ENCODE assay signal across 35 mouse cellular contexts in genomic region chr9:57989309-57989708, GRCm38 (mm10). TPM values are rescaled to one million over a fixed set of nuclear protein-coding genes. Genes with fewer than 3 reads are reported as not detected.
"Had no signal": no experiment of that assay in that cellular context is flagged by ENCODE, and none has a peak within 500 bp of the region (broad histone marks: within the 10 kb centered on the region; RNA-seq: fewer than 3 reads in every experiment).

No protein-coding gene starts in this region.

- ATAC-seq: hindbrain, embryonic 16.5 days; hindbrain, postnatal 0 days; inflammation-experienced regulatory T-cells, adult 6 months; intestine, embryonic 15.5 days; intestine, embryonic 16.5 days; intestine, postnatal 0 days had no signal

- H3K9ac ChIP-seq: heart, embryonic 13.5 days; heart, embryonic 15.5 days; hindbrain, embryonic 12.5 days; hindbrain, embryonic 13.5 days; hindbrain, embryonic 14.5 days; hindbrain, embryonic 15.5 days; intestine, embryonic 15.5 days; kidney, embryonic 15.5 days had no signal

- H3K36me3 ChIP-seq: heart, embryonic 13.5 days; heart, embryonic 15.5 days; hindbrain, embryonic 10.5 days; hindbrain, embryonic 12.5 days; hindbrain, embryonic 13.5 days; hindbrain, embryonic 15.5 days; intestine, embryonic 15.5 days; kidney, embryonic 15.5 days had no signal

- H3K27ac ChIP-seq: heart, embryonic 13.5 days; heart, embryonic 15.5 days; hindbrain, embryonic 12.5 days; hindbrain, embryonic 13.5 days; hindbrain, embryonic 14.5 days; hindbrain, embryonic 15.5 days; hindbrain, postnatal 0 days; intestine, embryonic 15.5 days; kidney, embryonic 15.5 days; kidney, postnatal 0 days; layer of hippocampus, adult 2 months; left cerebral cortex, adult 2 months had no signal

- H3K9me3 ChIP-seq: heart, embryonic 13.5 days; heart, embryonic 15.5 days; hindbrain, embryonic 10.5 days; hindbrain, embryonic 12.5 days; hindbrain, embryonic 13.5 days; hindbrain, embryonic 15.5 days; intestine, embryonic 15.5 days; kidney, embryonic 15.5 days had no signal

- H3K4me2 ChIP-seq: heart, embryonic 13.5 days; heart, embryonic 15.5 days; hindbrain, embryonic 12.5 days; hindbrain, embryonic 13.5 days; hindbrain, embryonic 14.5 days; hindbrain, embryonic 15.5 days; intestine, embryonic 15.5 days; kidney, embryonic 15.5 days had no signal

- H3K27me3 ChIP-seq: hindbrain, embryonic 12.5 days; hindbrain, embryonic 15.5 days; intestine, embryonic 15.5 days; kidney, embryonic 15.5 days had no signal

- H3K4me1 ChIP-seq: heart, embryonic 15.5 days; intestine, embryonic 15.5 days had no signal

- H3K4me3 ChIP-seq: heart, embryonic 13.5 days; heart, embryonic 15.5 days; hindbrain, embryonic 10.5 days; hindbrain, embryonic 12.5 days; hindbrain, embryonic 13.5 days; hindbrain, embryonic 15.5 days; intestine, embryonic 15.5 days; kidney, embryonic 15.5 days; layer of hippocampus, adult 2 months; left cerebral cortex, adult 2 months had no signal

- DNase-seq: heart, postnatal 10 days; heart, postnatal 14 days; heart, postnatal 36 days; heart, postnatal 4 days; kidney, adult 11 months; kidney, adult 18-20 months; kidney, adult 2 months; kidney, adult 8-10 months; kidney, adult 9 months; kidney, postnatal 10 days; kidney, postnatal 14 days; kidney, postnatal 25 days; kidney, postnatal 36 days; kidney, postnatal 4 days; layer of hippocampus, adult 9-11 months; layer of hippocampus, postnatal 36 days had no signal

RNA-seq across cellular contexts. Expression of gene Cyp11a1, which starts 16.9 kb away (rescaled TPM):
- total RNA-seq: heart, postnatal 25 days had no signal
- polyA plus RNA-seq: hindbrain, embryonic 10.5 days; hindbrain, embryonic 11.5 days had no signal
